Mouse (Mus musculus): ENCODE data around the gene Grtp1.

- TF ChIP-seq POLR2A (IDR thresholded peaks at IDR 0.05; ENCODE audit: control insufficient read depth, extremely low read depth, insufficient read depth, low read length, poor library complexity) = no peak
- TF ChIP-seq CTCF (IDR thresholded peaks at IDR 0.05; ENCODE audit: borderline replicate concordance, control insufficient read depth, extremely low read depth, insufficient read depth, low read length, poor library complexity) = no peak
Observed at GRCm38 (mm10) chr8:13204371-13205140, 4.1 kb upstream of the Grtp1 start.
